Mouse (Mus musculus) olfactory bulb, adult 2 months (tissue): ENCODE results near the gene Mllt3.

Source experiments
- CTCF ChIP-seq: fragments of 200-500 bp; IDR thresholded peaks from 2 replicates; pipeline ENCODE4 v1.5.1; 2012; ENCODE audit warnings: low read depth, mild to moderate bottlenecking, low read length, moderate library complexity; ENCODE audit not compliant: insufficient read depth
- POLR2A ChIP-seq: fragments of 200-500 bp; IDR thresholded peaks from 2 replicates; pipeline ENCODE4 v1.6.1; 2012; ENCODE audit warnings: mild to moderate bottlenecking, low read depth, low read length, moderate library complexity; ENCODE audit not compliant: insufficient read depth

GRCm38 (mm10) chr4:87736779-87737178 lies 296.4 kb downstream of the Mllt3 start:
- TF ChIP-seq CTCF (no peak), POLR2A (no peak)
